Comparison of ENCODE assay signal across 9 mouse cellular contexts in the genomic region with DNA sequence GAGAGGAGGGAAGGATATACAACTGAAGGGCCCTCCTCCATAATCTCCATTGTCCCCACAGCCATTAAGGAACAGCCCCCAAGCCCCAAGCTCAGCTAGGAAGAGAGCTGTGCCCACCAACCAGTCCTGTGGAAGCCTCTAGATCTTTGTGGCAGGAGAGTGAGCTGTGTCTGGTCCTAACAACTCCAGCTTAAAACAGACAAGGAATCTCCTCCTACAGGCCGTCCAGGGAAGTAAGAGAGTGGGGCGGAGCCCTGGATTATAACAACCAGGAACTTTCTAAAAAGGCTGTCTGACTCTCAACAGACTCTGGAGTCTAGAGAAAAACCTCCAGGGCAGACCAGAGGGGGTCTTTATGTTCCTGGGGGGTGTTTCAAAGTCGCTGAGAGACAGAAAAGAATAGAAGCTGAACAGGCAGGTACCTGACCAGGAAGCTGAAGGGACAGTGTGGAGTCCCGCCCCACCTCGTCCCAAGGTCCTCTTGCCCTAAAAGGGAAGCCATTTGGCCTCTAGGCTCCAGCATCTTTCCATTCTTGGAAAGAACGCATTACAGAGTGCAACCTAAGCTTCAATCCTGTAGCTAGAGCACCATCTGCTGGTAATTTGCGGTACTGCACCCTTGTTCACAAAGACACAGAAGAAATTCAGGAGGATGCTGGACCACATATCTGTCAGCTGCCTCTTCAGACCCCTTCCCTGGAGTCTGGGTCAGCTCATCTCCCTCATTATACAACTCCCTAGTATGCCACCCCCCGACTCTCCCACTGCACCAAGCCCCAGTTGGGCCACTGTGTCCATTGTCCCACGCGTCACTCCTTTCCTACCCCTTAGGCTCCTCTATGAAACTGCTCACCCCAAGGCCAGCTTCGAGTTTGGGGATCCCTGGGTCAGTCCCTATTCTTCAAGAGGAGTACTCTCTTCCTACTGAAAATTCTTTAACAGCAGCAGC. TPM values are rescaled to one million over a fixed set of nuclear protein-coding genes. Genes with fewer than 3 reads are reported as not detected.
DNase-seq lines count a peak whose midpoint lies in the region; ATAC-seq and TF ChIP-seq lines count a peak whose summit lies in the region.
"Had no signal": no experiment of that assay in that cellular context is flagged by ENCODE, and none has a peak within 500 bp of the region (broad histone marks: within the 10 kb centered on the region; RNA-seq: fewer than 3 reads in every experiment).

No protein-coding gene starts in this region.

- 23% methylated on average over 11 of the region's 11 CpGs for WGBS in forebrain, embryonic 10.5 days
- WGBS in hindbrain, embryonic 11.5 days = 23% methylated on average over 11 of the region's 11 CpGs

- peak; percentile 56 for ATAC-seq in hindbrain, embryonic 11.5 days (ENCODE audit: low FRiP score)

- H3K4me2 ChIP-seq in hindbrain, embryonic 11.5 days (replicated peaks; ENCODE audit: low read depth, low read length) = no peak overlapping the region

- H3K27ac ChIP-seq in ES-E14 (ENCODE audit: insufficient read depth, low read depth, low read length, poor library complexity, severe bottlenecking) = peak overlapping the region; percentile 45; the same call in 1 of the 2 replicates
- H3K27ac ChIP-seq in forebrain, embryonic 10.5 days = peak overlapping the region; percentile 54; the same call in 1 of the 2 replicates
- H3K27ac ChIP-seq in hindbrain, embryonic 11.5 days (ENCODE audit: low read depth, low read length) = no peak overlapping the region

- DNase-seq in ES-E14 (ENCODE audit: low read depth, low spot score) = peak; percentile 95
- DNase-seq in brain, embryonic 14.5 days (ENCODE audit: low read depth) = peak; percentile 91
- peak; percentile 89 for DNase-seq in forebrain, embryonic 10.5 days (ENCODE audit: extremely low spot score, low spot score)
- DNase-seq in hindbrain, embryonic 11.5 days (ENCODE audit: low spot score) = peak; percentile 97
- peak; percentile 94 for DNase-seq in layer of hippocampus, adult 9-10 months (ENCODE audit: low spot score)
- DNase-seq in lung, postnatal 10 days = peak; percentile 88
- DNase-seq in retina, embryonic 14.5 days (ENCODE audit: low spot score) = peak; percentile 97
- DNase-seq in urinary bladder, adult 18-20 months (ENCODE audit: low spot score in 2 of 2) = peak; percentile 64 to 80

- no peak overlapping the region; the same call in 1 of the 2 replicates for H3K9ac ChIP-seq in ES-E14 (ENCODE audit: insufficient read depth, low read depth, low read length, poor library complexity, severe bottlenecking)
- H3K9ac ChIP-seq in hindbrain, embryonic 11.5 days (ENCODE audit: low read depth, low read length) = no peak overlapping the region

- peaks cover 2 to 42% of the 10 kb centered on the region in 2 experiments; a peak in 3 of 4 replicates for H3K4me1 ChIP-seq in ES-E14 (ENCODE audit: control insufficient read depth in 2 of 2, insufficient read depth in 2 of 2, low read length in 2 of 2, poor library complexity in 1 of 2)
- H3K4me1 ChIP-seq in forebrain, embryonic 10.5 days = peaks cover 13% of the 10 kb centered on the region
- no peaks in the 10 kb centered on the region for H3K4me1 ChIP-seq in hindbrain, embryonic 11.5 days (replicated peaks; ENCODE audit: control insufficient read depth, insufficient read depth, low read length)

- in situ Hi-C loops in ES-E14 (cut with MboI; ENCODE audit: low sequenced_read_pairs in 2 of 2, unreplicated experiment in 2 of 2) = loop anchor here in 1 of 2 experiments (5.0 to 25.0 kb wide), 2 partner anchors 210 to 895 kb away; partner anchors contain the start of gene Krt10

- no peak overlapping the region for H3K4me3 ChIP-seq in ES-E14 (ENCODE audit: insufficient read depth in 1 of 2, low read depth in 1 of 2, low read length in 2 of 2, poor library complexity in 1 of 2, severe bottlenecking in 1 of 2)
- H3K4me3 ChIP-seq in forebrain, embryonic 10.5 days = no peak overlapping the region
- H3K4me3 ChIP-seq in hindbrain, embryonic 11.5 days (ENCODE audit: low read depth, low read length) = no peak overlapping the region

- no peaks in the 10 kb centered on the region for H3K36me3 ChIP-seq in ES-E14 (ENCODE audit: control insufficient read depth, insufficient read depth, low read length, poor library complexity, severe bottlenecking)
- H3K36me3 ChIP-seq in forebrain, embryonic 10.5 days (replicated peaks) = no peaks in the 10 kb centered on the region
- no peaks in the 10 kb centered on the region for H3K36me3 ChIP-seq in hindbrain, embryonic 11.5 days (ENCODE audit: control insufficient read depth, insufficient read depth, low read length)

- no peak for TF ChIP-seq POLR2A in brain, embryonic 14.5 days (IDR thresholded peaks at IDR 0.05; ENCODE audit: borderline replicate concordance, extremely low read depth, insufficient read depth, insufficient read length, poor library complexity, severe bottlenecking)

- H3K27me3 ChIP-seq in forebrain, embryonic 10.5 days (ENCODE audit: poor library complexity, severe bottlenecking) = no peaks in the 10 kb centered on the region
- no peaks in the 10 kb centered on the region for H3K27me3 ChIP-seq in hindbrain, embryonic 11.5 days (ENCODE audit: control insufficient read depth, insufficient read depth, low read length)

- peak; percentile 92 for TF ChIP-seq CTCF in brain, embryonic 14.5 days (IDR thresholded peaks at IDR 0.05; ENCODE audit: borderline replicate concordance, extremely low read depth, insufficient read depth, insufficient read length)

- H3K9me3 ChIP-seq in ES-E14 (ENCODE audit: control insufficient read depth, insufficient read depth, low read depth, low read length) = no peaks in the 10 kb centered on the region
- no peaks in the 10 kb centered on the region for H3K9me3 ChIP-seq in forebrain, embryonic 10.5 days
- no peaks in the 10 kb centered on the region for H3K9me3 ChIP-seq in hindbrain, embryonic 11.5 days (ENCODE audit: control insufficient read depth, low read length)

TF ChIP-seq in ES-E14, 5 proteins besides CTCF, POLR2A, EP300 and RAD21:
- no peak for TF ChIP-seq HCFC1 (IDR thresholded peaks at IDR 0.05; ENCODE audit: borderline replicate concordance, insufficient read depth, low read length)
- TF ChIP-seq CHD2 (IDR thresholded peaks at IDR 0.05; ENCODE audit: low read depth, low read length) = no peak
- 0 out of 2 replicates have a peak, but pooled peaks have one; percentile 23 for TF ChIP-seq ZNF384 (IDR thresholded peaks at IDR 0.05; ENCODE audit: low read depth, low read length)
- TF ChIP-seq MAFK (IDR thresholded peaks at IDR 0.05; ENCODE audit: insufficient read depth, low read depth, low read length) = 0 out of 2 replicates have a peak, but pooled peaks have one; percentile 41
- TF ChIP-seq ZC3H11A (IDR thresholded peaks at IDR 0.05; ENCODE audit: borderline replicate concordance, low read depth, low read length) = peak; percentile 99
TF ChIP-seq in ES-E14: peak in this region for 3.

RNA-seq across cellular contexts. Expression of gene Krt42, which starts 12.2 kb away (rescaled TPM):
- 21.7 and 42.5 TPM in 2 replicates for total RNA-seq in ES-E14 (2012; rRNA removed)
- polyA plus RNA-seq in brain, embryonic 14.5 days (2012; rRNA removed) = 0.08 TPM in 1 of 2 replicates, not detected in the other
- polyA plus RNA-seq in forebrain, embryonic 10.5 days (2016; fragmentation: Nextera tagmentation; extraction: Ambion mirVana) = not detected in 2 replicates
- not detected in 2 replicates for polyA plus RNA-seq in hindbrain, embryonic 11.5 days (2014; fragmentation: Nextera tagmentation; extraction: Ambion mirVana)
- polyA plus RNA-seq: large intestine, adult 2 months had no signal

RNA-seq across cellular contexts. Expression of gene Krt17, which starts 21.0 kb away (rescaled TPM):
- total RNA-seq in ES-E14 (2012; rRNA removed) = 3.2 and 8.5 TPM in 2 replicates
- polyA plus RNA-seq in brain, embryonic 14.5 days (2012; rRNA removed) = 2.1 and 6.1 TPM in 2 replicates
- not detected in 2 replicates for polyA plus RNA-seq in forebrain, embryonic 10.5 days (2016; fragmentation: Nextera tagmentation; extraction: Ambion mirVana)
- polyA plus RNA-seq in hindbrain, embryonic 11.5 days (2014; fragmentation: Nextera tagmentation; extraction: Ambion mirVana) = 0.22 and 0.25 TPM in 2 replicates

RNA-seq across cellular contexts. Expression of gene Krt16, which starts 33.2 kb away (rescaled TPM):
- 0.31 and 0.69 TPM in 2 replicates for total RNA-seq in ES-E14 (2012; rRNA removed)
- polyA plus RNA-seq in brain, embryonic 14.5 days (2012; rRNA removed) = 0.06 and 0.12 TPM in 2 replicates
- not detected in 2 replicates for polyA plus RNA-seq in forebrain, embryonic 10.5 days (2016; fragmentation: Nextera tagmentation; extraction: Ambion mirVana)
- not detected in 2 replicates for polyA plus RNA-seq in hindbrain, embryonic 11.5 days (2014; fragmentation: Nextera tagmentation; extraction: Ambion mirVana)

RNA-seq across cellular contexts. Expression of gene Eif1, which starts 37.8 kb away (rescaled TPM):
- 322 and 326 TPM in 2 replicates for total RNA-seq in ES-E14 (2012; rRNA removed)
- polyA plus RNA-seq in brain, embryonic 14.5 days (2012; rRNA removed) = 291 and 330 TPM in 2 replicates
- 1,690 and 1,733 TPM in 2 replicates for polyA plus RNA-seq in forebrain, embryonic 10.5 days (2016; fragmentation: Nextera tagmentation; extraction: Ambion mirVana)
- 1,709 and 1,853 TPM in 2 replicates for polyA plus RNA-seq in hindbrain, embryonic 11.5 days (2014; fragmentation: Nextera tagmentation; extraction: Ambion mirVana)

RNA-seq across cellular contexts. Expression of gene Gast, which starts 52.3 kb away (rescaled TPM):
- total RNA-seq in ES-E14 (2012; rRNA removed) = 1.6 and 2.9 TPM in 2 replicates
- 0.60 and 0.66 TPM in 2 replicates for polyA plus RNA-seq in brain, embryonic 14.5 days (2012; rRNA removed)
- not detected in 2 replicates for polyA plus RNA-seq in forebrain, embryonic 10.5 days (2016; fragmentation: Nextera tagmentation; extraction: Ambion mirVana)
- 1.1 TPM in 1 of 2 replicates, not detected in the other for polyA plus RNA-seq in hindbrain, embryonic 11.5 days (2014; fragmentation: Nextera tagmentation; extraction: Ambion mirVana)
- polyA plus RNA-seq: large intestine, adult 2 months had no signal
